Mouse (Mus musculus) midbrain, embryonic 13.5 days (tissue): Measurements from ENCODE around the gene Tjp2. TPM values are rescaled to one million over a fixed set of nuclear protein-coding genes. Genes with fewer than 3 reads are reported as not detected.

Experiments
- ATAC-seq: fragments of 200-750 bp; cut with Nextera tagmentation; 2 replicates; pipeline ENCODE4 v1.8.0; 2017; ENCODE audit warnings: mild to moderate bottlenecking, moderate TSS enrichment, moderate library complexity
- H3K27ac ChIP-seq: fragments of 300-500 bp; sonication (generic); 2 replicates; pipeline ENCODE4 v1.5.1; 2015; ENCODE audit warnings: inconsistent platforms, mild to moderate bottlenecking, moderate library complexity
- H3K27me3 ChIP-seq: fragments of 300-500 bp; sonication (generic); 2 replicates; pipeline ENCODE4 v1.6.1; 2015; ENCODE audit warnings: mild to moderate bottlenecking, inconsistent platforms
- H3K36me3 ChIP-seq: fragments of 300-500 bp; sonication (generic); 2 replicates; pipeline ENCODE4 v1.6.1; 2015; ENCODE audit warnings: mild to moderate bottlenecking, inconsistent platforms
- H3K4me1 ChIP-seq: fragments of 300-500 bp; sonication (generic); replicated peaks from 2 replicates; pipeline ENCODE4 v1.6.1; 2015; ENCODE audit warnings: inconsistent platforms
- H3K4me2 ChIP-seq: fragments of 300-500 bp; sonication (generic); replicated peaks from 2 replicates; pipeline ENCODE4 v1.6.1; 2015; ENCODE audit warnings: moderate library complexity, mild to moderate bottlenecking, inconsistent platforms
- H3K4me3 ChIP-seq: fragments of 300-500 bp; sonication (generic); replicated peaks from 2 replicates; pipeline ENCODE4 v1.5.1; 2015; ENCODE audit warnings: mild to moderate bottlenecking, inconsistent platforms
- H3K9ac ChIP-seq: fragments of 300-500 bp; sonication (generic); replicated peaks from 2 replicates; pipeline ENCODE4 v1.6.1; 2015; ENCODE audit warnings: mild to moderate bottlenecking, inconsistent platforms
- H3K9me3 ChIP-seq: fragments of 300-500 bp; sonication (generic); 2 replicates; pipeline ENCODE4 v1.6.1; 2016; ENCODE audit warnings: mild to moderate bottlenecking, inconsistent platforms
- WGBS: fragments of 180-500 bp; shearing (Covaris S2); methylation state at CpG from one replicate; pipeline ENCODE4 v1.1.7; 2015; 5-methylcytosine and 5-hydroxymethylcytosine counted together
- polyA plus RNA-seq: library from polyadenylated mRNA; unstranded; fragments of >200 nt; fragmentation: Nextera tagmentation; extraction: Ambion mirVana; gene quantifications from 2 replicates; pipeline ENCODE4 v1.2.1, GENCODE M21; 2015

Tjp2 gene
- polyA plus RNA-seq, 1 experiment from 2014 or later = 13.9 TPM

DNA sequence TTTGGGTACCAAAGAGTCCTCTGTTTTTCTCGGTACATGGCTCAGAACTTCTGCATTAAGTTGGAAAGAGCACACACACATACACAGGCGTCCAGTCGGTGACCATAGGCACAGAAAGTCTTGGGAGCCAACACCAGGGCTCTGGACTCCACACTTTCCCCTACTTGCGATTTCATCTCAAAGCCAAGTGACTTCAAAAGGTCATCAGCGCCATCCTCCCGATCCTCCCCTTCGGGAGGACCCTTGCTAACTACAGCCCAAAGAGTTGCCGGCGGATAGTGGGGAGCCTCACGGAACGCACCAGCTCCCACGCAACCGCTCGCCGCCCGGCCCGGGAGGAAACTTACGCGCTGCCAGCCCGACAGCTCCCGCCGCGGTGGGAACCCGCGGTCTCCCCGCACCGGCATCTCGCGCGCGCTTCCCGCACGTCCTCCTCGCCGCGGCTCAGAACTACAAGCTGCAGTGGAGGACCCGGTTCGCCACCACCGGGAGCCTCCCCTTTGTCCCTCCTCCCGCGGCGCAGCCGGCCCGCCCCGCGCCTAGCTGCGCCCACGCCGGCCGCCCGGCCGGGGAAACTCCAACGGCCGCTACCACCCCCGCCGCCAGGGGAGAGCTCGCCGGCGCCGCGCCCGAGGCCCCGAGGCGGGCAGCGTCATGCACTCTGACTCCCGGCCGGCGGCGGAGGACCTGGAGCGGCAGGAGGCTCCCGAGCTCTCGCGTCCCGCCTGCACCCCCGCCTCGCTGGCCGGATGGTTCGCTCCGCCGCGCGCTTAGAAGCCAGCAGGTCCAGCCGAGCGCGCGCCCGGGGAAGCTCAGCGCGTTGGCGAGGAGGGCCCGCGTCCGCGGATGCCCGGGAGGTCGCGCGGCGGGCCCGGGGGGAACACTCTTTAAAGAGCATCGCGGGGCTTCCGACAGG is 51.0 kb downstream of the Tjp2 start:
- Histone ChIP-seq H3K27ac (peak overlapping the region; percentile 68), H3K4me3 (peak overlapping the region; percentile 77), H3K9me3 (no peaks in the 10 kb centered on the region), H3K9ac (peak overlapping the region; percentile 80), H3K27me3 (peaks cover 12% of the 10 kb centered on the region; the same call in 1 of the 2 replicates), H3K4me2 (peak overlapping the region; percentile 70), H3K4me1 (peaks cover 26% of the 10 kb centered on the region), H3K36me3 (no peaks in the 10 kb centered on the region)
- ATAC-seq = peak; percentile 96
- under 1% methylated on average over 94 of the region's 103 CpGs for WGBS

DNA sequence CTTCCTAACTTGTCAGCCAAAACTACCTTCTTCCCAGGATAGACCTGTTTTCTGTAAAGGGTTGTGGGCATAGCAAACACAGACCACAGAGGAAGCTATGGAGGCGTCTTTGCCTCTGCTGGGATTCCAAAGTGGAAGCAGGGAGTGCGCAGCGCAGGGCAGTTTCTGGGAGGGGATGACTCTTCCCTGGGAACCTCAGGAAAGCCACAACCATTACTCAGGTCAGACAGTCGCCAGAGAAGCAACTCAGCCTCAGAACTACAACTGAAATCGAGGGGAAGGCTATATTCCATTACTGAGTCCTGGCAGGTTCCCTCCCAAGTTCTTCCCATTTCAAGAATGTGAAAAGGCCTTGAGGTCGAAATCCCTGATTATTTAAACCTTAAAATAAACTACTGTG is 51.8 kb downstream of the Tjp2 start:
- WGBS = 22% methylated on average over 6 of the region's 6 CpGs
- Histone ChIP-seq H3K9ac (peak overlapping the region; percentile 80), H3K9me3 (no peaks in the 10 kb centered on the region), H3K4me2 (peak overlapping the region; percentile 70), H3K27ac (no peak overlapping the region), H3K36me3 (no peaks in the 10 kb centered on the region), H3K4me1 (peaks cover 26% of the 10 kb centered on the region), H3K27me3 (peaks cover 12% of the 10 kb centered on the region; the same call in 1 of the 2 replicates), H3K4me3 (peak overlapping the region; percentile 77)
- ATAC-seq = no peak

DNA sequence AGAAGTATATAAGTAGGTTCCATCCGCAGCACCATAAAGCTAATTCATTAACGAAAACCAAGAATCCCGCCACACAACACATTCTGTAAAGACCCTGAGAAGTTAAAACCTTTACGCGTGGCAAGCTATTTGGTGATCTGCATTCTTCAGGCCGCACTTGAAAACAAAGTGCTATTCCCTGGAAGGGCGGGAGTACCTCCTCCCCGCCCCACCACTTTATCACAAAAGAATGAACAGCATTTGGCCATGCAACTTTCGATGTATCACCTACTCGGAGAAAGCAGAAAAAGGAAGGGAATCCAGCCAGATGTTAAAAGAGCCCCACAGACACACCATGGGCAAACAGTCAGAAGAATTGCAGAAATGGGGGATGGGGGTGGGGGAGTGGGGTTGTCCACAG is 56.3 kb downstream of the Tjp2 start:
- WGBS = 62% methylated on average over 10 of the region's 10 CpGs
- ATAC-seq = no peak

DNA sequence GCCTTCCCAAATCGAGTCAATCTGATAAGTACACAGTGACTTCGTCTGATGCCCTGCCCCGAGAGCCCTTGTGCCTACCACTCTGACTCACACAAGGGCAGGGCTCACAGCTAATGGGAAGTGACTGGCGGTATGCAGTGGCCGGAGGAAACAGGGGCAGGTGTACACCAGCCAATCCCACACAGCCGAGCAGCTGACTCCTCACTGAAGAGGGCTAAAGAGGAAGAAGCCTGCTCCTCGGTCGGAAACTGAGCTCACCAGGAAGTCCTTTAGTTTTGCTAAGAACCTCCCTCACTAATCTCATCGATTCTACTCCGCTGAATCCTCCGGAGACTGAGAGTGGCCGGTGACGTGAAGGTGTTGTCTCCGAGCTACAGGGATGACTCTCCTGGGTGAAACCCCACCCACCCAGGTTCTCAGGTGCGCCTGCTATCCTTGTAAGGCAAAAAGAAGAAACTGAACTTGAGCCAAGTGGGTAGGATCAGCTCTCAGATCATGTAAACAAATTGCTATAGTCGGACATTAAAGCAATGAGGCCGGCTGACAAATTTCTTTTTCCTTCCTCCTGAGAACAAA is 58.2 kb downstream of the Tjp2 start:
- H3K4me3 ChIP-seq = peak overlapping the region; percentile 4; the same call in 1 of the 2 replicates
- H3K4me2 ChIP-seq = peak overlapping the region; percentile 36
- peak; percentile 56; the same call in 1 of the 2 replicates for ATAC-seq
- H3K9ac ChIP-seq = no peak overlapping the region
- no peaks in the 10 kb centered on the region for H3K27me3 ChIP-seq
- no peaks in the 10 kb centered on the region for H3K36me3 ChIP-seq
- H3K4me1 ChIP-seq = peaks cover 19% of the 10 kb centered on the region
- H3K9me3 ChIP-seq = no peaks in the 10 kb centered on the region
- WGBS = 14% methylated on average over 17 of the region's 17 CpGs
- no peak overlapping the region for H3K27ac ChIP-seq

More for the DNA sequence above, 56.3 kb downstream of the Tjp2 start:
- no peaks in the 10 kb centered on the region for H3K36me3 ChIP-seq
- H3K4me1 ChIP-seq = peaks cover 36% of the 10 kb centered on the region
- no peak overlapping the region for H3K9ac ChIP-seq
- no peaks in the 10 kb centered on the region for H3K9me3 ChIP-seq
- no peak overlapping the region for H3K4me2 ChIP-seq
- peaks cover 9% of the 10 kb centered on the region; the same call in 1 of the 2 replicates for H3K27me3 ChIP-seq
- H3K27ac ChIP-seq = no peak overlapping the region
- H3K4me3 ChIP-seq = no peak overlapping the region

DNA sequence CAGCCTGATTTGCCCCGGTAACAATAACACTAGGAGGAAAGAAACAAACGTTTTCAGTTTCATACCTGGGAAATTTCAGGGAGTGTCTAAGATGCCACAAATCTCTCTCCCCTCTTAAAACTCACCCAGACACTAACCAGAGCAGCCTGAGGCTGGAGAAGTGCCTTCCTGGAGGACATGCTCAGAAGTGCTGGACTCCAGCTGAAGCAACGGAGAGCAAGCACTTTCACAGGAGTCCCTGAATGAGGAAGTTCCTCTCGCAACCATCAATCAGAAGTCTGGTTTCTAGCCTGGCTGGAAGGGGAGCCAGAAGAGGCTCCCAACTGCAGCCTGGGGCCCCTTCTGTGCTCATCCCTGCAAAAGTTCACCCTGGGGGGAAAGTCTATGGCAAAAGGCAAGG is 60.9 kb downstream of the Tjp2 start:
- Histone ChIP-seq H3K4me1 (peaks cover 28% of the 10 kb centered on the region), H3K9ac (no peak overlapping the region), H3K36me3 (no peaks in the 10 kb centered on the region), H3K4me3 (no peak overlapping the region), H3K27me3 (no peaks in the 10 kb centered on the region), H3K27ac (no peak overlapping the region), H3K4me2 (no peak overlapping the region), H3K9me3 (no peaks in the 10 kb centered on the region)
- ATAC-seq = no peak
- 69% methylated on average over 4 of the region's 4 CpGs for WGBS

DNA sequence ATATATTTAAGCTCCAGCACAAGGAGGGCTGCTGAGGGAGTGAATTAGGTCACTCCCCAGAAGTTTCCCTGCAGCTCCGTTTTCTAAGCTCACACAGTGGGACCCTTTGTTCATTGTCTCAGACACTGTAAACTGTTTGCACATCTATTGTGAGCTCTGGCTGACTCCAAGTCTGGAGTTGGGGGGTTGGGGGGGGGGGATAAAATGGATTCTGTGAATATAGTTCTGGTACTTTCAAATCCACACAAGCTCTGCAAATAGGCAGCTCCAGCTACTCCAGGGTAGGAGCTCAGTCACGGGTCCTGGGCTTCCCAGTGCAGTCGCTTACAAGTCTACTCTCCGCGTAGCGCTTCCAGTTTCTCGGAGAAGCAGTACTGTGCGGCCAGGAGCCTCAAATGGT is 64.4 kb downstream of the Tjp2 start:
- Histone ChIP-seq H3K27me3 (no peaks in the 10 kb centered on the region), H3K4me3 (no peak overlapping the region), H3K4me2 (peak overlapping the region; percentile 17; the same call in 1 of the 2 replicates), H3K36me3 (no peaks in the 10 kb centered on the region), H3K9me3 (no peaks in the 10 kb centered on the region), H3K9ac (no peak overlapping the region), H3K4me1 (peaks cover 19% of the 10 kb centered on the region), H3K27ac (no peak overlapping the region)
- 11% methylated on average over 8 of the region's 8 CpGs for WGBS
- ATAC-seq = peak; percentile 85

DNA sequence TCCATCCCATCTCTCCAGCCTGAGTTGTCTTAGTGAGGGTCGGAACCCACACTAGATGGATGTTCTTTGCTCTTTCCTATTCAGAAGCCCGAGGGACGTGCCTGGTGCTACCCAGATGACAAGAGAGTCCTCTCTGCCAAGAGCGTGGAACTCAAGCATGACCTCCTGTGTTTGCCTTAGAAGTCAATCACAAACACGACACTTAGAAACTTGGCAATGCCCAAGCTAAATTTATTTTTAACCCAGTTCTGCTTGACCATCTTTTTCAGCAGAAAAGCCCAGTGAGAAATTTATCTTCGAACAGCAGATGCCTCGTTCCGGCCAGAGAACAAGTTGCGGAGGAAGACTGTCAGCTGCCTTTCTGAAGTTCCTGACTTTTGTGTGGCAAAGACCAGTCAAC is 65.1 kb downstream of the Tjp2 start:
- no peaks in the 10 kb centered on the region for H3K36me3 ChIP-seq
- H3K27ac ChIP-seq = no peak overlapping the region; the same call in 1 of the 2 replicates
- no peak for ATAC-seq
- WGBS = 71% methylated on average over 9 of the region's 9 CpGs
- H3K4me2 ChIP-seq = no peak overlapping the region
- H3K4me1 ChIP-seq = peaks cover 14% of the 10 kb centered on the region
- no peak overlapping the region for H3K4me3 ChIP-seq
- H3K27me3 ChIP-seq = no peaks in the 10 kb centered on the region
- no peaks in the 10 kb centered on the region for H3K9me3 ChIP-seq
- no peak overlapping the region for H3K9ac ChIP-seq

DNA sequence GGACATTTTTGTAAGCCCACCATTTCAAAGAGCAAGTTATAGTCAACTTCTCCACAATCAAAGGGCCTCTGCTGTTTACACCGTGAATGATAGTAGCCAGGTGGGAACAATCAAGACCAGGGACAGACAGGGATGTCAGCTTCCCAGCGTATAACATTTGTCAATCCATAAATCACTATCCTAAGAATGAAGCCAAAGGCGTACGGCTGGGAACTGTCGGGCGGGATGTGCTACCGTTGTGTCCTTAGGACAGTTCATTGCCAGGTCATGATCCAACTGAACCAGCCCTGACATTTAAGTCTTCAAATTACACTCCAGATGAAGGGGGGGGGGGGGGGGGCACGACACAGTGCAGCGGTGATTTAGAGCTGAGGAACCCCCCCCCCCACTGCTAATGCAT is 65.5 kb downstream of the Tjp2 start:
- Histone ChIP-seq H3K9ac (no peak overlapping the region), H3K4me2 (no peak overlapping the region), H3K27me3 (no peaks in the 10 kb centered on the region), H3K4me1 (peaks cover 14% of the 10 kb centered on the region), H3K4me3 (no peak overlapping the region), H3K9me3 (no peaks in the 10 kb centered on the region), H3K27ac (no peak overlapping the region), H3K36me3 (no peaks in the 10 kb centered on the region)
- ATAC-seq = no peak
- WGBS = 83% methylated on average over 9 of the region's 9 CpGs

DNA sequence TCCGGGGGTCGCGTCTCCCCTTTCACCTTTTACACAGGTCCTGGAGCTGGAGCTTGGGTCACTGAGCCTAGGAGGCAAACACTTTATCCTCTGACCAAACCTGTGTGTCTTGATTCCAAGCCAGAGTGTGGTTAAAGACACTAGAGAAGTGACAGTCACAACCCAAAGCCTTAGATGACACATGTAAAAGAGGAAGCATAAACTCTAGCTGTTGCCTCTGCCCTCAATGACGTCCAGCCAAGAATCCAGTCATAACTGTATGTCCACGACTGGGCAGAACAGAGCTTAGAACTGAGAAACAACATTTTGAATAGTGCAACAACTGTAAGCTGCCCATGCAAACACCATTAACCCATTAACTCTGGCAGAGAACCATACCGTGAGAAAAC is 68.8 kb downstream of the Tjp2 start:
- no peak overlapping the region for H3K27ac ChIP-seq
- no peak overlapping the region for H3K9ac ChIP-seq
- peaks cover 14% of the 10 kb centered on the region for H3K4me1 ChIP-seq
- WGBS = 84% methylated on average over 6 of the region's 6 CpGs
- no peak for ATAC-seq
- H3K4me2 ChIP-seq = no peak overlapping the region
- H3K4me3 ChIP-seq = no peak overlapping the region
- H3K27me3 ChIP-seq = no peaks in the 10 kb centered on the region
- no peaks in the 10 kb centered on the region for H3K9me3 ChIP-seq
- H3K36me3 ChIP-seq = no peaks in the 10 kb centered on the region

DNA sequence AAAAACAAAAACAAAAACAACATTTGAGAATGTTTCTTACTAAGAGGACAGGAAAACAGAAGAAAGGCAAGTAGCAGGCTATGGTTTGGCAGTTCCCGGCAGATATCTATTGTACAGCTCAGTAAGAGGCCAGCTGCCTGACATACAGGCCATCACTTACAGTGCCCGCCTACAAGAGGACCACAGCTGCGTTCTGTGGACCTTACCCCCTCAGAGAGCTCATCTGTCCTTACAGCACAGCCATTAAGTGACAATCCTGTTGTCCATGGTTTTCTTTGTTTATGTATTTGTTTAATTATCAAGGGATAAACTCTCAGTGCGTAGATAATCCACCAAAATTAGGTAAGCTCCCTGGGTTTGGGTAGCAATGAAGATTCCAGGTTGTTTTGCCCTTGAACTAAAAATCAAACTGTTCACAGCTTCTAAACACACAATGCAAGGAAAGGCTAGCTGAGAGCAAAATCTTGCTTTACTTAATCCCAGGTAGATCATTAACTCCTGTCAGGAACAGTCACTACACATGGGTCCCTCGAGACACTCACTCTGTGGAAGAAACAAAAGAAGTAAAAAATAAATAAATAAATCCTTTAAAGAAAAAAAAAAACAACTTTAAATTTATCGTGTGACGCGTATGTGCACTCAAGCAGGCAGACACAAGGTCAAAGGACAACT is 69.3 kb downstream of the Tjp2 start:
- Histone ChIP-seq H3K9ac (no peak overlapping the region), H3K27ac (no peak overlapping the region), H3K4me2 (no peak overlapping the region), H3K4me1 (peaks cover 10% of the 10 kb centered on the region), H3K27me3 (no peaks in the 10 kb centered on the region), H3K9me3 (no peaks in the 10 kb centered on the region), H3K4me3 (no peak overlapping the region), H3K36me3 (no peaks in the 10 kb centered on the region)
- 56% methylated on average over 8 of the region's 8 CpGs for WGBS
- no peak for ATAC-seq

DNA sequence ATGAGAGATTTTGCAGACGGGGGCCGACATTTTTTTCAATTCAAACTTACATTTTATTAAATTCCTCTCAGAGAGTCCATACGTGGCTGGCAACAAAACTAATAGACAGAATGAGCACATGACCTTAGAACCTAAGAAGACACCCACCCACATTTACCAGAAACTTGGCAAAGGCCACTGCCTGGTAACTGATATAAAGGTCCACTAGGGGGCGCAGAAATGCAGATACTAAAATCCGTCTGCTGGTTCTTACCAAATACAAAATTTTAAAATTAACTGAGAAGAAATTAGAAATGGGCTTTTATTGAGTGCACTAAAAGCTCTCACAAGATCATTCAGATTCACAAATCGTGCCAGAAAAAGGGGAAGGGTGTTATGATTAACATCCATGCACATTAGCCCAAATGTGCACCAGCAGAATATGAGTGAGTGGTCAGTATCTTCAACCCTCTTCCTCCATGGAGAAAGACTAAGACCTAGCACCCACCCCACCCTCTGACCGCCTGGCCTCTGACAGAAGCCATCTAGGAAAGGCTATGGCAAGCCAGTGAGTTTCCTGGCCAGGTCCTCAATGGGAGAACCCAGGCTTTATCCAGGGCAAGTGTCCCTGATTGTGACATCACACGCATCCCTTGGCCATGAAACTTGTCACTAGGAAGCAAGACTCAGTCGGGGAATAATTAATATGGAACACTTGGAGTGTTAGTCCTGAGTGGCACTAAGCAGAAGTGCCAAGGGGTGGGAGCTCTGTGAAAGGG is 71.4 kb downstream of the Tjp2 start:
- ATAC-seq = no peak
- 57% methylated on average over 9 of the region's 9 CpGs for WGBS
- Histone ChIP-seq H3K4me1 (peaks cover 4% of the 10 kb centered on the region; the same call in 1 of the 2 replicates), H3K36me3 (peaks cover 1% of the 10 kb centered on the region), H3K9me3 (no peaks in the 10 kb centered on the region), H3K9ac (no peak overlapping the region), H3K27ac (no peak overlapping the region), H3K4me2 (no peak overlapping the region), H3K27me3 (no peaks in the 10 kb centered on the region), H3K4me3 (no peak overlapping the region)
